Mouse (Mus musculus) forebrain, embryonic 11.5 days (tissue): ENCODE measurements around the gene Astn2. TPM values are rescaled to one million over a fixed set of nuclear protein-coding genes. Genes with fewer than 3 reads are reported as not detected.

ENCODE experiments used
- ATAC-seq: fragments of 200-750 bp; cut with Nextera tagmentation; replicated peaks from 2 replicates; pipeline ENCODE4 v1.8.0; 2017; ENCODE audit warnings: moderate TSS enrichment; ENCODE audit not compliant: low FRiP score
- DNase-seq: peaks from one replicate; pipeline ENCODE4 v3.0.0-alpha.2; 2017; ENCODE audit warnings: low spot score
- H3K27ac ChIP-seq: fragments of 300-500 bp; sonication (generic); 2 replicates; pipeline ENCODE4 v1.5.1; 2014; ENCODE audit warnings: low read depth, low read length
- H3K27me3 ChIP-seq: fragments of 300-500 bp; sonication (generic); 2 replicates; pipeline ENCODE4 v1.6.1; 2014; ENCODE audit warnings: mild to moderate bottlenecking, low read length, mixed read lengths; ENCODE audit not compliant: control insufficient read depth, insufficient read depth
- H3K36me3 ChIP-seq: fragments of 300-500 bp; sonication (generic); 2 replicates; pipeline ENCODE4 v1.6.1; 2014; ENCODE audit warnings: mild to moderate bottlenecking, low read length, moderate library complexity, mixed read lengths; ENCODE audit not compliant: control insufficient read depth, insufficient read depth
- H3K4me1 ChIP-seq: fragments of 300-500 bp; sonication (generic); replicated peaks from 2 replicates; pipeline ENCODE4 v1.6.1; 2014; ENCODE audit warnings: low read length, mixed read lengths; ENCODE audit not compliant: control insufficient read depth, insufficient read depth
- H3K4me2 ChIP-seq: fragments of 300-500 bp; sonication (generic); 2 replicates; pipeline ENCODE4 v1.6.1; 2014; ENCODE audit warnings: low read depth, mild to moderate bottlenecking, low read length, moderate library complexity, mixed read lengths; ENCODE audit not compliant: severe bottlenecking
- H3K4me3 ChIP-seq: fragments of 300-500 bp; sonication (generic); 2 replicates; pipeline ENCODE4 v1.5.1; 2014; ENCODE audit warnings: low read depth, low read length
- H3K9ac ChIP-seq: fragments of 300-500 bp; sonication (generic); 2 replicates; pipeline ENCODE4 v1.6.1; 2014; ENCODE audit warnings: low read length
- H3K9me3 ChIP-seq: fragments of 300-500 bp; sonication (generic); 2 replicates; pipeline ENCODE4 v1.6.1; 2016; ENCODE audit warnings: low read length, mixed read lengths; ENCODE audit not compliant: control insufficient read depth
- WGBS: fragments of 180-500 bp; shearing (Covaris S2); extraction: QIAGEN DNeasy Blood & Tissue Kit; methylation state at CpG from one replicate; pipeline ENCODE4 v1.1.7; 2014; 5-methylcytosine and 5-hydroxymethylcytosine counted together
- polyA plus RNA-seq: library from polyadenylated mRNA; unstranded; fragments of >200 nt; fragmentation: Nextera tagmentation; extraction: Ambion mirVana; gene quantifications from 2 replicates; pipeline ENCODE4 v1.2.1, GENCODE M21; 2014

The Astn2 gene
- polyA plus RNA-seq, 1 experiment from 2014 or later = 0.94 TPM

- Histone ChIP-seq H3K4me2 (no peak overlapping the region), H3K9me3 (no peaks in the 10 kb centered on the region), H3K9ac (no peak overlapping the region), H3K4me3 (no peak overlapping the region), H3K4me1 (no peaks in the 10 kb centered on the region), H3K36me3 (no peaks in the 10 kb centered on the region), H3K27me3 (no peaks in the 10 kb centered on the region), H3K27ac (no peak overlapping the region)
- no peak for DNase-seq
- no peak for ATAC-seq
- 82% methylated on average over 3 of the region's 3 CpGs for WGBS
Observed at GRCm38 (mm10) chr4:65489711-65490110, 914.7 kb downstream of the Astn2 start.

GRCm38 (mm10) chr4:65481632-65482031 is 922.8 kb downstream of the Astn2 start:
- 77% methylated on average over 5 of the region's 5 CpGs for WGBS
- Histone ChIP-seq H3K4me3 (no peak overlapping the region), H3K4me2 (no peak overlapping the region), H3K9ac (no peak overlapping the region), H3K27me3 (no peaks in the 10 kb centered on the region), H3K9me3 (no peaks in the 10 kb centered on the region), H3K27ac (no peak overlapping the region), H3K36me3 (no peaks in the 10 kb centered on the region), H3K4me1 (no peaks in the 10 kb centered on the region)
- ATAC-seq (no peak), DNase-seq (no peak)

- Histone ChIP-seq H3K4me1 (no peaks in the 10 kb centered on the region), H3K36me3 (no peaks in the 10 kb centered on the region), H3K27me3 (no peaks in the 10 kb centered on the region), H3K9ac (no peak overlapping the region), H3K4me2 (no peak overlapping the region), H3K4me3 (no peak overlapping the region), H3K9me3 (no peaks in the 10 kb centered on the region), H3K27ac (no peak overlapping the region)
- ATAC-seq (peak; percentile 73), DNase-seq (peak; percentile 49)
- WGBS = 14% methylated on average over 6 of the region's 6 CpGs
Observed at GRCm38 (mm10) chr4:65477106-65477505, 927.3 kb downstream of the Astn2 start.

- ATAC-seq (no peak), DNase-seq (no peak)
- 27% methylated on average over 4 of the region's 4 CpGs for WGBS
- Histone ChIP-seq H3K4me3 (no peak overlapping the region), H3K4me2 (no peak overlapping the region), H3K4me1 (no peaks in the 10 kb centered on the region), H3K9ac (no peak overlapping the region), H3K9me3 (no peaks in the 10 kb centered on the region), H3K36me3 (no peaks in the 10 kb centered on the region), H3K27me3 (no peaks in the 10 kb centered on the region), H3K27ac (no peak overlapping the region)
Observed at GRCm38 (mm10) chr4:65475925-65476560, 928.4 kb downstream of the Astn2 start.

GRCm38 (mm10) chr4:65473141-65473540 is 931.3 kb downstream of the Astn2 start:
- DNase-seq = no peak
- no peaks in the 10 kb centered on the region for H3K36me3 ChIP-seq
- no peak overlapping the region for H3K9ac ChIP-seq
- H3K4me2 ChIP-seq = no peak overlapping the region
- no peaks in the 10 kb centered on the region for H3K27me3 ChIP-seq
- no peak for ATAC-seq
- H3K4me3 ChIP-seq = no peak overlapping the region
- H3K4me1 ChIP-seq = no peaks in the 10 kb centered on the region
- no peak overlapping the region for H3K27ac ChIP-seq
- no peaks in the 10 kb centered on the region for H3K9me3 ChIP-seq
- WGBS = 80% methylated on average over 5 of the region's 5 CpGs

DNA sequence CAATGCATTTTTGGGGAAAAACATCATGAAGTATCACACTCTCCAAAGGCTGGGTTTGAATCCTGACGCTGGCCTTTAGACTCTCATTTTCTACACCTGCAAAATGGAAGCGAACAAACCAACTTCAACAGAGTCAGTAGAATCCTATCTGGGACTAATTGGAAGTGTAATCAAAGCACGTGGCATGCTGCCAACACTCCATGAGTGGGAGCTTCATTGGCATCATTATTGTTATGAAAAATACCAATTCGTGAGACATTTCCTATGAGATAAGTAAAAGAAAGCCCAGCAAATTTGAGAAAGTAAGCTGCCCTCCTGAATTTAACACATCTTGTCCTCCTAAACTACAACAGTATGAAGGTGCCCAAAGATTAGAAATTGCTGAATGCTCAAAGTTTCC is 955.2 kb downstream of the Astn2 start:
- no peak overlapping the region for H3K9ac ChIP-seq
- no peaks in the 10 kb centered on the region for H3K36me3 ChIP-seq
- ATAC-seq (no peak), DNase-seq (no peak)
- no peak overlapping the region for H3K4me2 ChIP-seq
- no peak overlapping the region for H3K27ac ChIP-seq
- H3K4me1 ChIP-seq = no peaks in the 10 kb centered on the region
- H3K9me3 ChIP-seq = no peaks in the 10 kb centered on the region
- no peaks in the 10 kb centered on the region for H3K27me3 ChIP-seq
- WGBS = 85% methylated on average over 4 of the region's 4 CpGs
- no peak overlapping the region for H3K4me3 ChIP-seq

- DNase-seq = no peak
- no peak overlapping the region for H3K4me2 ChIP-seq
Observed at GRCm38 (mm10) chr4:65441746-65442145, 962.7 kb downstream of the Astn2 start.

DNA sequence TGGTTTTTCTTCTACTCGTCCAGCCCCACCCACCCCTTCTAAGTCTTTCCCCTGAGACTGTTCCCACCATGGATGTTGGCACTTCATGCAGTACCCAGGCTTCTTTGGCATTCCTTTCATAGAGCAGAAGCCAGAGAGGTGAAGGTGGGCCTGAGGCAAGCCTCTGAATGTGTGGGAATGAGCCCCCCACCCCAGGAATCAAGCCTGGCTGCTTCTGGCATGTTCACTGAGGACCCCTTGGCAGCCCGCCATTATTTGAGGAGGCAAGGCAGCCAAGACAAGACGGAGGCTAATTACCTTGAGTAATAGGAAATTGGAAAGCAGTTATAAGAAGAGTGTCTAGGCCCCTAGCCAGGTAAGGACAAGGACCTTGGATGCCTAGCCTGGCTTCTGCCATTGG is 973.6 kb downstream of the Astn2 start:
- Histone ChIP-seq H3K36me3 (no peaks in the 10 kb centered on the region), H3K9ac (no peak overlapping the region), H3K4me1 (no peaks in the 10 kb centered on the region), H3K4me3 (no peak overlapping the region), H3K27me3 (no peaks in the 10 kb centered on the region), H3K4me2 (no peak overlapping the region), H3K9me3 (no peaks in the 10 kb centered on the region), H3K27ac (no peak overlapping the region)
- no peak for ATAC-seq
- WGBS = 83% methylated on average over 3 of the region's 3 CpGs
- no peak for DNase-seq

More at GRCm38 (mm10) chr4:65441746-65442145, 962.7 kb downstream of the Astn2 start:
- no peak overlapping the region for H3K9ac ChIP-seq
- H3K27me3 ChIP-seq = no peaks in the 10 kb centered on the region
- WGBS = 75% methylated on average over 4 of the region's 4 CpGs
- no peaks in the 10 kb centered on the region for H3K4me1 ChIP-seq
- H3K4me3 ChIP-seq = no peak overlapping the region
- no peaks in the 10 kb centered on the region for H3K9me3 ChIP-seq
- no peak for ATAC-seq
- no peak overlapping the region for H3K27ac ChIP-seq
- no peaks in the 10 kb centered on the region for H3K36me3 ChIP-seq

GRCm38 (mm10) chr4:65427480-65427879 is 976.9 kb downstream of the Astn2 start:
- Histone ChIP-seq H3K9me3 (no peaks in the 10 kb centered on the region), H3K27me3 (no peaks in the 10 kb centered on the region), H3K27ac (no peak overlapping the region), H3K4me3 (no peak overlapping the region), H3K9ac (no peak overlapping the region), H3K36me3 (no peaks in the 10 kb centered on the region), H3K4me2 (no peak overlapping the region), H3K4me1 (no peaks in the 10 kb centered on the region)
- no peak for DNase-seq
- no peak for ATAC-seq
- 75% methylated on average over 3 of the region's 3 CpGs for WGBS
